Mouse (Mus musculus) liver, adult 2 months (tissue): ENCODE results near the gene St5. TPM values are rescaled to one million over a fixed set of nuclear protein-coding genes. Genes with fewer than 3 reads are reported as not detected.

Experiments used
- DNase-seq: peaks from one replicate; pipeline ENCODE4 v3.0.0-alpha.2; 2011; ENCODE audit warnings: low read depth, low spot score; ENCODE audit errors: extremely low read depth
- H3K27ac ChIP-seq: fragments of 200-500 bp; replicated peaks from 2 replicates; pipeline ENCODE4 v1.5.1; 2012; ENCODE audit warnings: low read depth, mild to moderate bottlenecking, control low read depth, inconsistent platforms, low read length; ENCODE audit not compliant: insufficient read depth
- H3K27me3 ChIP-seq: fragments of 200-500 bp; 2 replicates; pipeline ENCODE4 v1.6.1; 2012; ENCODE audit warnings: mild to moderate bottlenecking, moderate library complexity, low read length, inconsistent platforms; ENCODE audit not compliant: control insufficient read depth, insufficient read depth
- H3K36me3 ChIP-seq: fragments of 200-500 bp; 2 replicates; pipeline ENCODE4 v1.6.1; 2012; ENCODE audit warnings: low read length, inconsistent platforms; ENCODE audit not compliant: control insufficient read depth, insufficient read depth
- H3K4me1 ChIP-seq: fragments of 200-500 bp; 2 replicates; pipeline ENCODE4 v1.6.1; 2011; ENCODE audit warnings: low read length; ENCODE audit not compliant: control insufficient read depth, insufficient read depth
- H3K4me3 ChIP-seq: fragments of 200-500 bp; 2 replicates; pipeline ENCODE4 v1.5.1; 2011; ENCODE audit warnings: low read depth, mild to moderate bottlenecking, control low read depth, low read length, moderate library complexity; ENCODE audit not compliant: insufficient read depth
- H3K79me2 ChIP-seq: fragments of 200-500 bp; 2 replicates; pipeline ENCODE4 v1.6.1; 2012; ENCODE audit warnings: inconsistent platforms, mild to moderate bottlenecking, low read length, moderate library complexity; ENCODE audit not compliant: control insufficient read depth, insufficient read depth
- H3K9ac ChIP-seq: fragments of 200-500 bp; 2 replicates; pipeline ENCODE4 v1.6.1; 2012; ENCODE audit warnings: low read depth, mild to moderate bottlenecking, control low read depth, inconsistent platforms, low read length
- CTCF ChIP-seq: fragments of 200-500 bp; IDR thresholded peaks from 2 replicates; pipeline ENCODE4 v1.5.1; 2011; ENCODE audit warnings: low read depth, low read length, control low read depth
- POLR2A ChIP-seq: fragments of 200-500 bp; IDR thresholded peaks from 2 replicates; pipeline ENCODE4 v1.6.1; 2011; ENCODE audit warnings: low read length, control low read depth; ENCODE audit not compliant: insufficient read depth; ENCODE audit errors: extremely low read depth
- WGBS: fragments of 180-500 bp; shearing (Covaris S2); methylation state at CpG from one replicate; pipeline ENCODE4 v1.1.7; 2018; 5-methylcytosine and 5-hydroxymethylcytosine counted together
- polyA plus RNA-seq: library from polyadenylated mRNA; depleted of rRNA; stranded (reverse); fragments of >200 nt; gene quantifications from 2 replicates; pipeline ENCODE4 v1.2.3, GENCODE M21; 2012
- total RNA-seq: library from RNA; depleted of rRNA; stranded (reverse); fragments of >200 nt; gene quantifications from 2 replicates; pipeline ENCODE4 v1.2.3, GENCODE M21; 2014

St5 gene
- total and polyA plus RNA-seq, 2 experiments = 8.3 to 36.4 TPM

- Histone ChIP-seq H3K27me3 (no peaks in the 10 kb centered on the region), H3K9ac (no peak overlapping the region), H3K36me3 (no peaks in the 10 kb centered on the region), H3K4me1 (peaks cover 24% of the 10 kb centered on the region), H3K4me3 (no peak overlapping the region), H3K27ac (no peak overlapping the region), H3K79me2 (peaks cover 17% of the 10 kb centered on the region; the same call in 1 of the 2 replicates)
- TF ChIP-seq CTCF = no peak
- no peak for TF ChIP-seq POLR2A
- no peak for DNase-seq
- 93% methylated on average over 4 of the region's 4 CpGs for WGBS
Observed at GRCm38 (mm10) chr7:109568391-109568892, 135.0 kb downstream of the St5 start.

- TF ChIP-seq POLR2A (no peak), CTCF (no peak)
- H3K27me3 ChIP-seq = no peaks in the 10 kb centered on the region
- 14% methylated on average over 11 of the region's 11 CpGs for WGBS
- DNase-seq = peak; percentile 99
- H3K4me3 ChIP-seq = no peak overlapping the region; the same call in 1 of the 2 replicates
- H3K79me2 ChIP-seq = peaks cover 17% of the 10 kb centered on the region; the same call in 1 of the 2 replicates
- peaks cover 35% of the 10 kb centered on the region for H3K4me1 ChIP-seq
- H3K36me3 ChIP-seq = no peaks in the 10 kb centered on the region
- H3K9ac ChIP-seq = peak overlapping the region; percentile 11; the same call in 1 of the 2 replicates
- peak overlapping the region; percentile 78 for H3K27ac ChIP-seq
Observed at GRCm38 (mm10) chr7:109566841-109567768, 136.3 kb downstream of the St5 start.

DNA sequence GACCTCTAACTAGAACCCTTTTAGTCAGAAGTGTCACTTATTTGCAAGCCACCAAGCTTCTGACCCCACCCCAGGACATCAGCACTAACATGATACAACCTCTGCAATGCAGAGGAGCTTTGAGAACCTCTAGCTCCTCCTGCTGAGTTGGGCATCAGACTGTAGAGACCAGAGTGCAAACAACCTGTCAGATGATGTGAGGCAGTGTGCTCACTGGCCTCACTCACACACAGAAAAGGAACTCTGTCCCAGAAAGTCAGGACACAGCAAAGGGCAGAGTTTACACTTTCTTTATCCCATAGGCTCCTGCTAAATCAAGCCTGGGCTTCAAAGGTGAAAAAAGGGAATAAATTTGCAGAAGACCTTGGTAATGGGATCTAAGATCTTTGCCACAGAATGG lies 137.1 kb downstream of the St5 start:
- TF ChIP-seq POLR2A (no peak), CTCF (no peak)
- Histone ChIP-seq H3K4me3 (no peak overlapping the region), H3K4me1 (peaks cover 39% of the 10 kb centered on the region), H3K9ac (peak overlapping the region; percentile 11), H3K79me2 (peaks cover 17% of the 10 kb centered on the region; the same call in 1 of the 2 replicates), H3K36me3 (no peaks in the 10 kb centered on the region), H3K27ac (peak overlapping the region; percentile 78), H3K27me3 (no peaks in the 10 kb centered on the region)
- DNase-seq = peak; percentile 83

DNA sequence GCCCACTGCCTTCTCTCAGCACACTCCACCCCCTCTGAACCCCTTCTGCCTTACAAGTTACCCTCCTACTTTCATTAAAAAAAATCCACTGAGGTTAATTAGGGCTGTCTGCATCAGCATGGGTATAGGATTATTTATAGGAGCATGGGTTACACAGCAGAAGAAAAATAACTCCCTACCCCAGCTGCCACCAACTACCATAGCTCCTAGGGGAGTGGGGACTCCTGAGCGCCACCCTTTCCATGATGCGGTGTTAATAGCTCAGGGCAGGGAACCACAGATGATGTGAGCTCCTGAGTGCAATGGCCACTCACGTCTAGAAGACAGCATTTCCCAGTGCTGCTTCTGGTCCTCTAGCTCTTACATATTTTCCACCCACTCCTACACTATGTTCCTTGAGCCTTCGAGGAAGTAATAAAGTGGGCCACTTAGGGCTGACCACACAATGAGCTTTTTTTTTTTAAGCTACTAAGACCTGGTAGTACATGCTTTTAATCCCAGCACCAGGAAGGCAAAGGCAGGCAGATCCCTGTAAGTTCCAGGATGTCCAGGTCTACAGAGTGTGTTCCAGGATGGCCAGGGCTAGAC lies 139.5 kb downstream of the St5 start:
- TF ChIP-seq POLR2A = no peak
- no peak for TF ChIP-seq CTCF
- no peak for DNase-seq
- H3K4me1 ChIP-seq = peaks cover 56% of the 10 kb centered on the region
- H3K9ac ChIP-seq = no peak overlapping the region
- no peaks in the 10 kb centered on the region for H3K36me3 ChIP-seq
- peaks cover 17% of the 10 kb centered on the region; the same call in 1 of the 2 replicates for H3K79me2 ChIP-seq
- WGBS = 85% methylated on average over 4 of the region's 4 CpGs
- H3K27ac ChIP-seq = no peak overlapping the region
- H3K4me3 ChIP-seq = no peak overlapping the region
- no peaks in the 10 kb centered on the region for H3K27me3 ChIP-seq

- peak overlapping the region; percentile 83 for H3K27ac ChIP-seq
Observed at GRCm38 (mm10) chr7:109562676-109563075, 140.7 kb downstream of the St5 start.

More at GRCm38 (mm10) chr7:109562676-109563075, 140.7 kb downstream of the St5 start:
- Histone ChIP-seq H3K79me2 (peaks cover 16% of the 10 kb centered on the region; the same call in 1 of the 2 replicates), H3K27me3 (no peaks in the 10 kb centered on the region), H3K4me3 (no peak overlapping the region), H3K4me1 (peaks cover 49% of the 10 kb centered on the region), H3K36me3 (no peaks in the 10 kb centered on the region), H3K9ac (peak overlapping the region; percentile 48; the same call in 1 of the 2 replicates)
- DNase-seq = peak; percentile 55
- TF ChIP-seq POLR2A = no peak
- TF ChIP-seq CTCF = no peak
- WGBS = 4% methylated on average over 5 of the region's 5 CpGs
